Mouse (Mus musculus): Measurements from ENCODE around the gene Map2k6. TPM values are rescaled to one million over a fixed set of nuclear protein-coding genes. Genes with fewer than 3 reads are reported as not detected.

Map2k6 gene
- total and polyA plus RNA-seq, 2 experiments = 2.0 to 22.5 TPM

DNA sequence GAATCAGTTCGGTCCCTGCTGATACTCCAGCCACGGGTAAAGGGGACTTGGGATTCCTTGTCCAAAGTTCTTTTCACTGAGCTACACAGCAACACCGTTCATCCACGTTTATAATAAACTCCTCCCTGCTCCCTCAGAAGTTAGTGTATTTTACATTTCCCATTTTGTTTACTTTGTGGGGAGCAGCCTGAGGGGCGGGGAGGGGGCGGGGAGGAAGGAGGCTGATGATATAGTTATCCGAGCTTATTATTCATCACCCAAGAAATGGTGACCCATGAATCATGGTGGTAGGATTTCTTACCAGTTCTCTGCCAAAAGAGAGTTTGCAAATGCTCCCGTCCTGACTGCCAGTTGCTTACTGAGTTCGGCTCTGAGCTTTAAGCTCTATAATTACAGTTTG lies 6.7 kb downstream of the Map2k6 start:
- peaks cover 4% of the 10 kb centered on the region; the same call in 1 of the 2 replicates for H3K4me1 ChIP-seq (ENCODE audit: control insufficient read depth, insufficient read depth, low read length)
- no peak for DNase-seq (ENCODE audit: extremely low read depth, low read depth, low spot score)
- no peaks in the 10 kb centered on the region for H3K27me3 ChIP-seq (ENCODE audit: control insufficient read depth, insufficient read depth, low read length)
- H3K79me2 ChIP-seq (ENCODE audit: control insufficient read depth, insufficient read depth, low read length) = no peaks in the 10 kb centered on the region; the same call in 1 of the 2 replicates
- no peak overlapping the region for H3K4me3 ChIP-seq (ENCODE audit: insufficient read depth, low read depth, low read length)
- no peaks in the 10 kb centered on the region; the same call in 1 of the 2 replicates for H3K36me3 ChIP-seq (ENCODE audit: control insufficient read depth, insufficient read depth, low read length)
- no peak overlapping the region for H3K27ac ChIP-seq (replicated peaks; ENCODE audit: insufficient read depth, low read depth, low read length)
- no peak overlapping the region for H3K9ac ChIP-seq (ENCODE audit: low read depth, low read length)
- WGBS = 37% methylated on average over 9 of the region's 9 CpGs
- no peak for TF ChIP-seq CTCF (IDR thresholded peaks at IDR 0.05; ENCODE audit: low read depth, low read length)
- TF ChIP-seq POLR2A (IDR thresholded peaks at IDR 0.05; ENCODE audit: extremely low read depth, insufficient read depth, low read length) = no peak

DNA sequence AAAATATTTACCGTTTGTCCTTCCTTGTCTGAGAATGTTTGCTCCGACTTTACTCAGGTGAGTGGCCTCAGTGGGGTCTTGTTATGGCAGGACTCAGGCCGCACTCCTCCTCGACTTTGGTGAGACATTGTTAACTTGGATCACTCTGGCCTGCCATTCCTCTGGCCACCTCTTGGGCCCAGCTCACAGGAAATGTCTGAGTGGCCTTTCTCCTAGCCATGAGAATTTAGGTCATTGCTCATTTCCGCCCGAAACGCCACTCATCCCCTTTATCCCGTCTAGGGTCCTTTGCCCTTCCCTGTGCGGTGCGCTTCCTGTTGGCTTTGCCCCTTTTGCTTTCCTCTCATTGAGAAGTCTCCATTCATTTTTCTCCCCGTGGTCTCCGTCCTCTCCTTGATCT lies 10.2 kb downstream of the Map2k6 start:
- Histone ChIP-seq H3K27me3 (ENCODE audit: control insufficient read depth, insufficient read depth, low read length) (no peaks in the 10 kb centered on the region), H3K79me2 (ENCODE audit: control insufficient read depth, insufficient read depth, low read length) (peaks cover 3% of the 10 kb centered on the region), H3K4me1 (ENCODE audit: control insufficient read depth, insufficient read depth, low read length) (peaks cover 2% of the 10 kb centered on the region; the same call in 1 of the 2 replicates), H3K4me3 (ENCODE audit: insufficient read depth, low read depth, low read length) (no peak overlapping the region), H3K27ac (replicated peaks; ENCODE audit: insufficient read depth, low read depth, low read length) (no peak overlapping the region), H3K36me3 (ENCODE audit: control insufficient read depth, insufficient read depth, low read length) (no peaks in the 10 kb centered on the region; the same call in 1 of the 2 replicates), H3K9ac (ENCODE audit: low read depth, low read length) (no peak overlapping the region)
- no peak for DNase-seq (ENCODE audit: extremely low read depth, low read depth, low spot score)
- 83% methylated on average over 12 of the region's 12 CpGs for WGBS
- TF ChIP-seq CTCF (IDR thresholded peaks at IDR 0.05; ENCODE audit: low read depth, low read length) (peak; percentile 22; the same call in 1 of the 2 replicates), POLR2A (IDR thresholded peaks at IDR 0.05; ENCODE audit: extremely low read depth, insufficient read depth, low read length) (no peak)

DNA sequence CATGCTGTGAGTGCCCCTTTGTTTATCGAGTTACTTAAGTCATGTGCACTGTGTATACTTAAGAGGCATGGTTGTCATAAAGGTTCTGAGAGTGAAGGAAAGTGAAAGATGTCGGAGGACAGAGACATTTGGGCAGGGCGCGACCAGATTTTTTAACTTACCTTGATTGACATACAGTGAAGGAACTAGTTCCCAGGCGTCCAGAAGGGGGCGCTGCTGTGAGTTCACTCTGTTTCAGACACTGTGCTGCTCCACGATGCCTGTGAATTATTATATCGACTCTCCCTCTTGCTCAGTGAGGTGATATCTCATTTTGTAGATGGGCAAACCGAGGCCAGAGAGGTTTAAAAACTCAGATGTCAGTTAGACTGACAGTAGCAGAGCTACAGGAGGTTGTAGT lies 10.9 kb downstream of the Map2k6 start:
- TF ChIP-seq POLR2A (IDR thresholded peaks at IDR 0.05; ENCODE audit: extremely low read depth, insufficient read depth, low read length) (no peak), CTCF (IDR thresholded peaks at IDR 0.05; ENCODE audit: low read depth, low read length) (peak; percentile 62)
- DNase-seq (ENCODE audit: extremely low read depth, low read depth, low spot score) = no peak
- Histone ChIP-seq H3K4me1 (ENCODE audit: control insufficient read depth, insufficient read depth, low read length) (peaks cover 2% of the 10 kb centered on the region; the same call in 1 of the 2 replicates), H3K27ac (replicated peaks; ENCODE audit: insufficient read depth, low read depth, low read length) (no peak overlapping the region), H3K79me2 (ENCODE audit: control insufficient read depth, insufficient read depth, low read length) (peaks cover 3% of the 10 kb centered on the region), H3K36me3 (ENCODE audit: control insufficient read depth, insufficient read depth, low read length) (no peaks in the 10 kb centered on the region), H3K9ac (ENCODE audit: low read depth, low read length) (0 out of 2 replicates have a peak overlapping the region, but pooled peaks have one; percentile 4), H3K27me3 (ENCODE audit: control insufficient read depth, insufficient read depth, low read length) (no peaks in the 10 kb centered on the region), H3K4me3 (ENCODE audit: insufficient read depth, low read depth, low read length) (no peak overlapping the region)
- 61% methylated on average over 9 of the region's 9 CpGs for WGBS

DNA sequence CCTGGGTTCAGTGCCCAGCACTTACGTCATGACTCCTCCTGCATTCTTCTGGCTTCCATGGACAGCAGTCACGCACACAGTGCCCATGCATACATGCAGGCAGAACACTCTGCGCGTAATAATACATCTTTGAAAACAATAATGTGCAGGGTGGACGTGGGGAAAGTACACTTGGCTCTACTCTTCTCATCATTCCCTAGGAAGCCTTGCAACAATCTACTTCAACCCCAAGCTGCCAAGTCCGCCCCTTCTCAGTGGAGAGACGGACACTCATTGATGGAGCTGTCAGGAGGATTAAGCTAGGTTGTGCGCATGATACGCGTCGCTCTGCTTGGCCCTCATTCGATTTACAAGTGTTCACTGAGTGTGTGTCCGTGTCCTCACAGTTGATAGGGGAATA lies 12.7 kb downstream of the Map2k6 start:
- Histone ChIP-seq H3K4me1 (ENCODE audit: control insufficient read depth, insufficient read depth, low read length) (peaks cover 2% of the 10 kb centered on the region; the same call in 1 of the 2 replicates), H3K27me3 (ENCODE audit: control insufficient read depth, insufficient read depth, low read length) (no peaks in the 10 kb centered on the region), H3K9ac (ENCODE audit: low read depth, low read length) (no peak overlapping the region), H3K36me3 (ENCODE audit: control insufficient read depth, insufficient read depth, low read length) (no peaks in the 10 kb centered on the region), H3K79me2 (ENCODE audit: control insufficient read depth, insufficient read depth, low read length) (peaks cover 3% of the 10 kb centered on the region), H3K27ac (replicated peaks; ENCODE audit: insufficient read depth, low read depth, low read length) (no peak overlapping the region), H3K4me3 (ENCODE audit: insufficient read depth, low read depth, low read length) (no peak overlapping the region)
- DNase-seq (ENCODE audit: extremely low read depth, low read depth, low spot score) = no peak
- WGBS = 98% methylated on average over 13 of the region's 13 CpGs
- no peak for TF ChIP-seq CTCF (IDR thresholded peaks at IDR 0.05; ENCODE audit: low read depth, low read length)
- TF ChIP-seq POLR2A (IDR thresholded peaks at IDR 0.05; ENCODE audit: extremely low read depth, insufficient read depth, low read length) = no peak

GRCm38 (mm10) chr11:110414263-110414662 lies 15.3 kb downstream of the Map2k6 start:
- no peaks in the 10 kb centered on the region for H3K27me3 ChIP-seq (ENCODE audit: control insufficient read depth, insufficient read depth, low read length)
- no peaks in the 10 kb centered on the region for H3K36me3 ChIP-seq (ENCODE audit: control insufficient read depth, insufficient read depth, low read length)
- H3K27ac ChIP-seq (replicated peaks; ENCODE audit: insufficient read depth, low read depth, low read length) = no peak overlapping the region
- H3K79me2 ChIP-seq (ENCODE audit: control insufficient read depth, insufficient read depth, low read length) = peaks cover 6% of the 10 kb centered on the region
- 88% methylated on average over 7 of the region's 7 CpGs for WGBS
- H3K4me1 ChIP-seq (ENCODE audit: control insufficient read depth, insufficient read depth, low read length) = peaks cover 2% of the 10 kb centered on the region; the same call in 1 of the 2 replicates
- H3K4me3 ChIP-seq (ENCODE audit: insufficient read depth, low read depth, low read length) = no peak overlapping the region
- TF ChIP-seq CTCF (IDR thresholded peaks at IDR 0.05; ENCODE audit: low read depth, low read length) = no peak
- no peak for TF ChIP-seq POLR2A (IDR thresholded peaks at IDR 0.05; ENCODE audit: extremely low read depth, insufficient read depth, low read length)
- no peak overlapping the region for H3K9ac ChIP-seq (ENCODE audit: low read depth, low read length)
- DNase-seq (ENCODE audit: extremely low read depth, low read depth, low spot score) = no peak

DNA sequence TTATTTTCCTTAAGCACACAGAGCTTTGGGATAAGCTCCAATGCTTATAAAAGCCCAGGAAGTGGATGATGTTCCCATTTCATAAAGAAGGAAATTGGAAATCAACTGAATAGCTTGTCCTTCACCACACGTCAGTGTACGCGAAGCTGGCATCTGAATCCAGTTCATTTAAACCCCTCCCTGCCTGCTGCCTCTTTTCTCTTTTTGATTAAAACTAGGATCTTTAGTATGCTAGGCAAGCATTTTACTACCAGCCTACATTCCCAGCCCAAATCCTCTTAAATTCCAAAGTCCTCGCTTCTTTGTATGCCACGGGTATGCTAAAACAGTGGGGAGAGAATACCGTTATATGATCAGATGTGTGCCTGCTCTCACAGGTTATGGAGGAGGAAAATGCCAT lies 17.8 kb downstream of the Map2k6 start:
- Histone ChIP-seq H3K27me3 (ENCODE audit: control insufficient read depth, insufficient read depth, low read length) (no peaks in the 10 kb centered on the region), H3K4me1 (ENCODE audit: control insufficient read depth, insufficient read depth, low read length) (no peaks in the 10 kb centered on the region), H3K27ac (replicated peaks; ENCODE audit: insufficient read depth, low read depth, low read length) (no peak overlapping the region), H3K4me3 (ENCODE audit: insufficient read depth, low read depth, low read length) (no peak overlapping the region), H3K9ac (ENCODE audit: low read depth, low read length) (no peak overlapping the region), H3K36me3 (ENCODE audit: control insufficient read depth, insufficient read depth, low read length) (no peaks in the 10 kb centered on the region), H3K79me2 (ENCODE audit: control insufficient read depth, insufficient read depth, low read length) (peaks cover 6% of the 10 kb centered on the region)
- no peak for DNase-seq (ENCODE audit: extremely low read depth, low read depth, low spot score)
- TF ChIP-seq POLR2A (IDR thresholded peaks at IDR 0.05; ENCODE audit: extremely low read depth, insufficient read depth, low read length) (no peak), CTCF (IDR thresholded peaks at IDR 0.05; ENCODE audit: low read depth, low read length) (no peak)
- 72% methylated on average over 6 of the region's 6 CpGs for WGBS

All from liver, adult 2 months (tissue).